Mouse (Mus musculus): ENCODE measurements at regions not wholly inside any gene's neighbourhood (a gene's known extent, or its start where the extent isn't known, plus 50 kb on each side); places are given as distances from the start of the nearest gene placed in this dataset.
A peak's percentile ranks its signal among the peaks of the same experiment; 100 is the strongest.

DNA sequence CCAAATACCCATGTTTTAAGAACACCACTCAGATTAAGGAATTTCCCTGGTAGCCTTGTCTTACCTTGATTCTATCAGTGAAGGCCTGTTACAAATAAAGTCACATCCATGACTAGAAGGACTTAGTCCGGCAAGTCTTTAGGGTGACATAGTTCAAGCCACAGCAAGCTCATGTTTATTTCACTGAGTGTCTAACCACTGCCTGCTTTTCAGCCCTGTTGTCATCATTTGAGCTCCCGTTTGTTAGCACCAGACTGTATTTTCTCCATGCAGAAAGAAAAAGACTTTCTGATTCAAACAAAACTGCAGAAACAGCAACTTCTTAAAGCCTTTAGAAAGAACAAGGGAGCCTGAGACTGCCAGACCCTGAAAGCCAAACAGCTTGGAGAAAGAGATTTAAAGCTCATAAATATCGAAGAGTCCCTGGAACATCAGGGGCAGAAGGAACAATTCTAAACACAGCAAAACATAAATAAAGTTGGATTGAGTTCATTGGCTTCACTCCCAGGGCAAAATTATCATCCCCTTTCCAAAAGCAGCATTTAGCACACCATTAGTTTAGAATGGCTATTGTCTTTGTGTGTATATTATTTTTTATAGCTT, 451.9 kb upstream of the Sptlc3 start:
- no peak overlapping the region for H3K4me3 ChIP-seq (ENCODE audit: low read depth, low read length)
- H3K9me3 ChIP-seq (ENCODE audit: low read length): no peaks in the 10 kb centered on the region
- DNase-seq (no peak), ATAC-seq (no peak)
- 67% methylated on average over 3 of the region's 3 CpGs for WGBS
- no peaks in the 10 kb centered on the region for H3K4me1 ChIP-seq (ENCODE audit: insufficient read depth)
- no peak overlapping the region for H3K27ac ChIP-seq (ENCODE audit: low read depth, low read length)
- TF ChIP-seq CTCF (IDR thresholded peaks at IDR 0.05; ENCODE audit: low read depth): no peak
- no peaks in the 10 kb centered on the region for H3K36me3 ChIP-seq (ENCODE audit: insufficient read depth)
- H3K4me2 ChIP-seq (ENCODE audit: low read depth): no peak overlapping the region
- H3K27me3 ChIP-seq (ENCODE audit: insufficient read depth, low read length): no peaks in the 10 kb centered on the region
- H3K9ac ChIP-seq: no peak overlapping the region

DNA sequence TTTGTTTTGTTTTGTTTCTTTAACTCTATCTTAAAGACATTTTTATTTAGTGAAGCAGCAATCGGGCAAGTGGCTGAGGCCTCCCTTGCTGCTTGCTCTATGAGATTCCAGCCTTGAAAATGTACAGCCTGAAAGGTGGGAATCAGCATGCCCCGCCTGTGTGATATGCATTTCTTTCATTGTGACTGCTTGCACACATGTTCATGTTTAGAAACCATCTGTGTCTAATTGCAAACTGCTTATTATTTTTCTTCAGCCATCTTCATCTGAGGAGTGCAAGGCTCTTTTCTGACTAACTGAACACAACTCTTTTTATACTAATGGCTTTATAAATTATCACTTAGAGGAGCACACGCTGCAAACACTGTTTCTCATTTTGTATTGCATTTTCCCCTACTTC, 449.0 kb upstream of the Sptlc3 start:
- Histone ChIP-seq H3K9me3 (ENCODE audit: low read length) (no peaks in the 10 kb centered on the region), H3K4me2 (ENCODE audit: low read depth) (no peak overlapping the region), H3K4me1 (ENCODE audit: insufficient read depth) (no peaks in the 10 kb centered on the region), H3K36me3 (ENCODE audit: insufficient read depth) (no peaks in the 10 kb centered on the region), H3K27ac (ENCODE audit: low read depth, low read length) (no peak overlapping the region), H3K27me3 (ENCODE audit: insufficient read depth, low read length) (no peaks in the 10 kb centered on the region), H3K9ac (no peak overlapping the region), H3K4me3 (ENCODE audit: low read depth, low read length) (no peak overlapping the region)
- DNase-seq: no peak
- no peak for TF ChIP-seq CTCF (IDR thresholded peaks at IDR 0.05; ENCODE audit: low read depth)
- WGBS: 59% methylated on average over 3 of the region's 3 CpGs
- ATAC-seq: no peak

DNA sequence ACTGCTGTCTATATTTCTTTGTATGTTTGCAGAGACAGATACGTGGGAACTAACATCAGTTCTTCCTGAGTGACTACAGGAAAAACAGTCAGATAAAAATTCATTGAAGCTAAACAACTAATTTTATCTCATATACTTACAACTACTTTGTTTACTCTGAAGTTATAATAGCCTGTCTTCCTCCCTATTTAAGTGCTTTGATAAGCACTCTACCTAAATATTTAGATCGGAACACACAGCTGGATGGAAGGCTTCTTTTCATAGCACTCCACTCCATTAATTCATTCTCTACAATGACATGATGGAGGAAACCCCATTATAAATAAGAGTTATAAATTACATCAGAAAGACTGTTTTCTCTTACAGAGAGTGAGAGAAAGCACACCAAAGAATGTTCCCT, 438.5 kb upstream of the Sptlc3 start:
- no peak for ATAC-seq
- H3K27ac ChIP-seq (ENCODE audit: low read depth, low read length): no peak overlapping the region
- H3K4me1 ChIP-seq (ENCODE audit: insufficient read depth): no peaks in the 10 kb centered on the region
- no peak overlapping the region for H3K9ac ChIP-seq
- 73% methylated on average over 2 of the region's 2 CpGs for WGBS
- H3K4me2 ChIP-seq (ENCODE audit: low read depth): no peak overlapping the region
- TF ChIP-seq CTCF (IDR thresholded peaks at IDR 0.05; ENCODE audit: low read depth): no peak
- H3K27me3 ChIP-seq (ENCODE audit: insufficient read depth, low read length): no peaks in the 10 kb centered on the region
- no peaks in the 10 kb centered on the region for H3K9me3 ChIP-seq (ENCODE audit: low read length)
- no peak for DNase-seq
- H3K4me3 ChIP-seq (ENCODE audit: low read depth, low read length): no peak overlapping the region
- H3K36me3 ChIP-seq (ENCODE audit: insufficient read depth): no peaks in the 10 kb centered on the region

DNA sequence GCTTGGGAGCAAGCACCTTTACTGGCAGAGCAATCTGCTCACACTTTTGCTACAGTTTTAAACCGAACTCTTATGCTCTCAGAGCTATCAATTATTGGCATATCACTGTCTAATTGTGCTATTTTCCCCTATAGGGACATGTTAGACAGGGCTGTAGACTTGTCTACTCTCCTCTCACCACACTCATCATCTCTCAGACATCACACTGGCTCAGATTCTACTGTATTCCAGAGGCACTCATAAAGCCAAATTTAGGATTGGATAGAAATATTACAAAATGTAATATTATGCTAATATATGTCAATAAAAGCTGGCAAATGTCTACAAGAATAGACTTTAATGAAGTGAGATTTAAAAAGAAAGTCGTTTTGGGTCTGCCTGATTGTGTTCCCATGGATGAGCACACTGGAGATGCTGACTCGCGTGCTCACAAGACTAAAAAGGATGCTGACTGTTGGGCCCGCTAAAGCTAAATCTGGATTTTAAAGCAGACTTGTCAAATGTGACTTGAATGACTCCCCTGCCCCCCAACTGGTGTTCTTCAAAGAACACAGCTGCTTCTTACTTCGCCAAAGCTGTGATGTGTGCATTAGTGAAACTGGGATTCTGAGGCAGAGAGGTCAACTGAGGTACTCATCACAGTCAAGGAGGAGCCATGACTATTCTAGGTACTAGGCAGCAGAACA, 424.3 kb upstream of the Sptlc3 start:
- Histone ChIP-seq H3K9me3 (ENCODE audit: low read length) (no peaks in the 10 kb centered on the region), H3K9ac (no peak overlapping the region), H3K27me3 (ENCODE audit: insufficient read depth, low read length) (no peaks in the 10 kb centered on the region), H3K36me3 (ENCODE audit: insufficient read depth) (no peaks in the 10 kb centered on the region), H3K27ac (ENCODE audit: low read depth, low read length) (no peak overlapping the region), H3K4me2 (ENCODE audit: low read depth) (no peak overlapping the region), H3K4me1 (ENCODE audit: insufficient read depth) (no peaks in the 10 kb centered on the region), H3K4me3 (ENCODE audit: low read depth, low read length) (no peak overlapping the region)
- ATAC-seq (peak; percentile 73), DNase-seq (no peak)
- TF ChIP-seq CTCF (IDR thresholded peaks at IDR 0.05; ENCODE audit: low read depth): no peak
- WGBS: 81% methylated on average over 6 of the region's 6 CpGs

DNA sequence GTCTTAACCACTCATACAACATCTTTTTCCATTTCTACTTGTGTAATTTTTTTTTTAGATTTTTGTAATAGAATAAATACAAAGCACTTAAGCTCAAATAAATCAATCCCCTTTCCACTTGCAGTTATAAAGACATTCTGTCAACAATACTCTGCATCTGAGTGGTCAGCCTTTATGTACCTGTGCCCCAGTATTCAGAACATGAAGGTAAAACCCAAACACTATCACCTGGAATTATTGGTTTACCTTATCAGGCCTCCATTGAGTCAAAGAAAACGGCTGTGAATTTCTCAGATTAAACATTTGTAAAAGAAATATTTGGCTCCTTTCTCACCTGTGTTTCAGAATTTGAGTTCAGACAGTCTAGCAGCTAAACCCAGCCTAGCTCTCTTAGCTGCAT, 422.0 kb upstream of the Sptlc3 start:
- WGBS: 85% methylated on average over 1 of the region's 1 CpGs

DNA sequence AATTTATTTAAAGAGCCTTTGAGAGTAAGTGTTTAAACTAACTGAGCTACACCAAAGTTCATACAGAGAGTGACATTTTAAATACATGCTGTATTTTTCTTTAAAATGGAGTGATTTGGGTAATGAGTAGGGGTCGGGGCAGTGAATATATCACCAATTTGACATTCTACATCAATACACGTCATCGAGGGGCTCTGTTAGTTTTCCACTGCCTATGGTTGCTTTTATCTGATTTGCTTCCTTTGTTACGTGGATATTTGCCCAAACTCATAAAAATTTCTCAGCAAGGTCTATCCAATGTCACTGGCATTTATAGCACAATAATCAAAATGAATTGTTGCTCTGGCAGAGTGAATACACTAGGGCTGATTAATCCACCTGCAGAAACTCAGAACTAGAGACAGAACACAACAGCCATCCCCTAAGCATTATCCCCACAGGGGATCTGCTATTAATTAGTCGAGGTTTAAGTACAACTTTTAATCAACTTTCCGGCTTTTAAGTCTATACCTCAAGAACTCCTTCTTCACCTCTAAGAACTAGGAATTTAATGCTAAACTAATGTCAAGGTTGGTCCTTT, 400.1 kb upstream of the Sptlc3 start:
- ATAC-seq (no peak), DNase-seq (no peak)
- H3K36me3 ChIP-seq (ENCODE audit: insufficient read depth): no peaks in the 10 kb centered on the region
- H3K4me1 ChIP-seq (ENCODE audit: insufficient read depth): no peaks in the 10 kb centered on the region
- no peak for TF ChIP-seq CTCF (IDR thresholded peaks at IDR 0.05; ENCODE audit: low read depth)
- no peak overlapping the region for H3K4me3 ChIP-seq (ENCODE audit: low read depth, low read length)
- no peaks in the 10 kb centered on the region for H3K9me3 ChIP-seq (ENCODE audit: low read length)
- H3K4me2 ChIP-seq (ENCODE audit: low read depth): no peak overlapping the region
- WGBS: 62% methylated on average over 6 of the region's 6 CpGs
- H3K27ac ChIP-seq (ENCODE audit: low read depth, low read length): no peak overlapping the region
- H3K27me3 ChIP-seq (ENCODE audit: insufficient read depth, low read length): no peaks in the 10 kb centered on the region
- H3K9ac ChIP-seq: no peak overlapping the region

More for the DNA sequence above, 422.0 kb upstream of the Sptlc3 start:
- Histone ChIP-seq H3K36me3 (ENCODE audit: insufficient read depth) (no peaks in the 10 kb centered on the region), H3K27me3 (ENCODE audit: insufficient read depth, low read length) (no peaks in the 10 kb centered on the region), H3K4me2 (ENCODE audit: low read depth) (no peak overlapping the region), H3K4me1 (ENCODE audit: insufficient read depth) (no peaks in the 10 kb centered on the region), H3K27ac (ENCODE audit: low read depth, low read length) (no peak overlapping the region), H3K9ac (no peak overlapping the region), H3K4me3 (ENCODE audit: low read depth, low read length) (no peak overlapping the region), H3K9me3 (ENCODE audit: low read length) (no peaks in the 10 kb centered on the region)
- no peak for ATAC-seq
- TF ChIP-seq CTCF (IDR thresholded peaks at IDR 0.05; ENCODE audit: low read depth): no peak
- no peak for DNase-seq

DNA sequence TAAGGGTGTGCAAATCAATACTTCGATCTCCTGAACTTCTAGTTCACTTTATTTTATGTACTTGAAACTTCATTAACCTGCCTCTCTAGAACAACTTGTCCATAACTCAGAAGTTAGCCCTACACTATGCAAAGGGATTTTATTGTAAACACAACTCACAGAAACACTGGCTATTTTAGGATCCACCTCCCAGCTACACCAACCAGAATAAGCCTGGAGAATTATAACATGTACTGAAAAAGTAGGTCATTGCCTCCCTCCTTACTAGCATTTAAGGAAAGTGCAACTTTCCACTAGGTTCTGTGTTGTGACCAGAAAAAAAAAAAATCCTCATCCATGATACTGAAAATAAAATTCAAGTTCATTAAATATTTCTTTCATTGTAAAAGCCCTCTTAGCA, 382.0 kb upstream of the Sptlc3 start:
- WGBS: 92% methylated on average over 1 of the region's 1 CpGs

More for the DNA sequence above, 382.0 kb upstream of the Sptlc3 start:
- no peaks in the 10 kb centered on the region for H3K27me3 ChIP-seq (ENCODE audit: insufficient read depth, low read length)
- no peak overlapping the region for H3K4me2 ChIP-seq (ENCODE audit: low read depth)
- no peaks in the 10 kb centered on the region for H3K4me1 ChIP-seq (ENCODE audit: insufficient read depth)
- no peak overlapping the region for H3K9ac ChIP-seq
- no peaks in the 10 kb centered on the region for H3K9me3 ChIP-seq (ENCODE audit: low read length)
- no peak for DNase-seq
- no peak for TF ChIP-seq CTCF (IDR thresholded peaks at IDR 0.05; ENCODE audit: low read depth)
- H3K36me3 ChIP-seq (ENCODE audit: insufficient read depth): no peaks in the 10 kb centered on the region
- ATAC-seq: no peak
- no peak overlapping the region for H3K27ac ChIP-seq (ENCODE audit: low read depth, low read length)
- H3K4me3 ChIP-seq (ENCODE audit: low read depth, low read length): no peak overlapping the region

Measured in forebrain, postnatal 0 days (tissue).